Mouse (Mus musculus): ENCODE measurements around the gene Zfp78. TPM values are rescaled to one million over a fixed set of nuclear protein-coding genes. Genes with fewer than 3 reads are reported as not detected.
"Not testable (repeated sequence)": the region's sequence is repeated elsewhere in the genome, so short reads cannot be mapped to it uniquely, and the experiment has no call there.

Zfp78 gene
- polyA plus RNA-seq, 1 experiment from 2014 or later: 1.1 TPM

DNA sequence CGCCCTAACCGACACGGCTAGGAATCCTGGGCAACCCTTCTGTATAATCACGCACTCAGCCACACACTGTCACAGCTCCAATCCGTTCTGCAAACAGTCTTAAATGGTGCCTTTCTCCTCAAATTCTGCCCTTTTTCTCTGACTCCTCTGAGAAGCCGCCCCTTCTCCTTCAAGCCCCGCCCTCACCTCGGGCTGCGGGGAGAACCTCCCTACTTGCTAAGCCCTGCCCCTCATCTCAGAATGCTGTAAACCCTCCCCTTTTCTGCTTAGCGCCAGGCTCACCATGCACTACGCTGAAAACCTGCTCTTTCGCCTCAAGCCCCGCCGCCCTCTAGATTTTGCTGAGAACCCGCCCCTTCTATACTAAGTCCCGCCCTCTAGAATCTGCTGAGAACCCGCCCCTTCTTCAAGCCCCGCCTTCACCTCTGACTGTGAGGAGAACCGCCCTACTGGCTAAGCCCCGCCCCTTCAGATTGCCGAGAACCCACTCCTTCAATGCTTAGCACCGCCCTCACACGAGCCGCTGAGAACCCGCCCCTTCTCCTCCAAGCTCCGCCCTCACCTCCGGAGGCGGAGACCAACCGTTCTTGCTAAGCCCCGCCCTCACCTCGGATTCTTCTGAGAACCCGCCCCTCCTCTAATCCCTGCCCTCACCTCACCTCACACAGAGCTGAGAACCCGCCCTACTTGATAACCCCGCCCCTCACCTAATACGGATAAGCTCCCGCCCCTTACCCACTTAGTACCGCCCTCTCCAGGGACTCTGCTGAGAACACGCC, 623 bp upstream of the Zfp78 start:
- Histone ChIP-seq H3K9me3 (no peaks in the 10 kb centered on the region), H3K4me2 (peak overlapping the region; percentile 91), H3K27me3 (replicated peaks) (no peaks in the 10 kb centered on the region), H3K36me3 (no peaks in the 10 kb centered on the region), H3K4me3 (peak overlapping the region; percentile 70), H3K27ac (replicated peaks) (peak overlapping the region; percentile 89), H3K9ac (peak overlapping the region; percentile 90), H3K4me1 (peaks cover 16% of the 10 kb centered on the region)
- ATAC-seq (ENCODE audit: extremely low read depth, insufficient number of reproducible peaks, low FRiP score, low TSS enrichment): peak; percentile 88
- WGBS: under 1% methylated on average over 37 of the region's 38 CpGs

DNA sequence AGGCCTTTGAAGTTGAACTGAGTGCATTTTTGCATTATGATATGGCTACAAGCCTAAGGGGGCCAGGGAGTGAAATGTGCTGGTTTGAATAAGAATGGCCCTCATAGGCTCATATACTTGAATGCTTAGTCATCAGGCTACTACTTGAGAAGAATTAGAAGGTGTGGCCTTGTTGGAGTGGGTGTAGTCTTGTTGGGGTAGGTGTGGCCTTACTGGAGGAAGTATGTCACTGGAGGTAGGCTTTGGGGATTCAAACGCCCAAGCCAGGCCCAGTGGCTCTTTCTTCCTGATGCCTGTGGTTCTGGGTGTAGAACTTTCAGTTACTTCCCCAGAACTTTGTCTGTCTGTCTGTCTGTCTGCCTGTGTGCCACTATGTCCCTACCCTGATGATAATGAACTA, 1.7 kb downstream of the Zfp78 start:
- H3K27ac ChIP-seq (replicated peaks): no peak overlapping the region
- no peak overlapping the region for H3K4me3 ChIP-seq
- H3K4me1 ChIP-seq: peaks cover 16% of the 10 kb centered on the region
- no peaks in the 10 kb centered on the region for H3K27me3 ChIP-seq (replicated peaks)
- 57% methylated on average over 1 of the region's 1 CpGs for WGBS
- H3K9ac ChIP-seq: no peak overlapping the region
- no peaks in the 10 kb centered on the region for H3K36me3 ChIP-seq
- H3K9me3 ChIP-seq: no peaks in the 10 kb centered on the region
- H3K4me2 ChIP-seq: no peak overlapping the region
- no peak for ATAC-seq (ENCODE audit: extremely low read depth, insufficient number of reproducible peaks, low FRiP score, low TSS enrichment)

DNA sequence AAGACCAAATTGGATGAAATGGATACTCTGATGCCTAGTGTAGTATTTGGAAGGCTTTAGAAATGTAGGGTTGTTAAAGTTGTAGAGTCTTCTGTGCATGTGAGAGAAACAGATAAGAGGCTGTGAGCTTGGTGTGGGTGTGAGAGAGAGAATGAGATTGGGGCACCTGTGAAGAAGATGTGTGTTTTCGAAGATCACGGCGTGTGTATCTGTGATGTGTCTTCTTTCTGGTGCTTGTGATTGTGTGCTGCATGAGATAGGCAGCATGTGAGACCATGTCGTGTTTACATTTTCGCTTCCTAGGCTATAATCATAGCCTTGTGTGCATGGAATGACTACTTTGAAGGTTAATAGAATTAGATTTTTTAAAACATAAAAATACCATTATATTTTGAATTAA, 4.1 kb downstream of the Zfp78 start:
- H3K4me2 ChIP-seq: no peak overlapping the region
- H3K4me3 ChIP-seq: no peak overlapping the region
- 88% methylated on average over 5 of the region's 5 CpGs for WGBS
- H3K27ac ChIP-seq (replicated peaks): no peak overlapping the region
- H3K4me1 ChIP-seq: peaks cover 12% of the 10 kb centered on the region
- H3K9me3 ChIP-seq: no peaks in the 10 kb centered on the region
- no peak for ATAC-seq (ENCODE audit: extremely low read depth, insufficient number of reproducible peaks, low FRiP score, low TSS enrichment)
- H3K36me3 ChIP-seq: 0 out of 2 replicates have a peak, but pooled peaks cover 1% of the 10 kb centered on the region
- no peaks in the 10 kb centered on the region for H3K27me3 ChIP-seq (replicated peaks)
- no peak overlapping the region for H3K9ac ChIP-seq

DNA sequence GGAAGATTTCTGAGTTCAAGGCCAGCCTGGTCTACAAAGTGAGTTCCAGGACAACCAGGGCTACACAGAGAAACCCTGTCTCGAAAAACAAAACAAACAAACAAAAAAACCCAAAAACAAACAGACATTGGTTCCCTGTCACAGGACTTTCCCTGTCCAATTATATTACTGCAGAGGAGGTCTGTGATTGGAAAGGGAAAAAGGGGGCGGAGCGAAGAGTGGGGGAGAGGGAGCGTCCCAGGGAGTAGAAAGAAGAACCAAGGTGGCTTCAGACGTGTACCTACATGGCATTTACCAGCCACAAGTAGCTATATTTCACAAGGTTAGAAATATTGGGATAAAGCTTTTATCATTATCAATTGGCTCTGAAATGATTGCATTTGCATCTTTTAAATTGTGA, 5.1 kb downstream of the Zfp78 start:
- H3K27me3 ChIP-seq (replicated peaks); ATAC-seq (ENCODE audit: extremely low read depth, insufficient number of reproducible peaks, low FRiP score, low TSS enrichment); H3K27ac ChIP-seq (replicated peaks); H3K4me2 ChIP-seq; H3K9me3 ChIP-seq; H3K36me3 ChIP-seq; H3K4me3 ChIP-seq; H3K9ac ChIP-seq: not testable (repeated sequence)
- H3K4me1 ChIP-seq: peaks cover 12% of the 10 kb centered on the region
- 80% methylated on average over 5 of the region's 5 CpGs for WGBS

DNA sequence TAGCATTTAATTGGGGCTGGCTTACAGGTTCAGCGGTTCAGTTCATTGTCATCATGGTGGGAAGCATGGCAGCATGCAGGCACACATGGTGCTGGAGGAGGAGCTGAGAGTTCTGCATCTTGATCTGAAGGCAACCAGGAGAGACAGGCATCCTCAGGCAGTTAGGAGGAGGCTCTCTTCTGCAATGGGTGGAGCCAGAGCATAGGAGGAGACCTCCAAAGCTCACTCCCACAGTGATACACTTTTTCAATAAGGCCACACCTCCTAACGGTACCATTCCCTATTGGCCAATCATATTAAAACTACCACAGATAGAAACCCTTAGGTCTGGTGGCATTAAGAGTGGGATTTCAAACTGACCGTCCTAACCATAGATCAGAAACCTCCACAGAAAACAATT, 6.4 kb downstream of the Zfp78 start:
- peaks cover 2% of the 10 kb centered on the region; the same call in 1 of the 2 replicates for H3K4me1 ChIP-seq
- H3K36me3 ChIP-seq: 0 out of 2 replicates have a peak, but pooled peaks cover 3% of the 10 kb centered on the region
- no peak overlapping the region for H3K4me3 ChIP-seq
- WGBS: 72% methylated on average over 3 of the region's 3 CpGs
- no peak overlapping the region for H3K9ac ChIP-seq
- H3K27ac ChIP-seq (replicated peaks): no peak overlapping the region
- no peak overlapping the region for H3K4me2 ChIP-seq
- ATAC-seq (ENCODE audit: extremely low read depth, insufficient number of reproducible peaks, low FRiP score, low TSS enrichment): no peak
- H3K9me3 ChIP-seq: no peaks in the 10 kb centered on the region
- H3K27me3 ChIP-seq (replicated peaks): no peaks in the 10 kb centered on the region

DNA sequence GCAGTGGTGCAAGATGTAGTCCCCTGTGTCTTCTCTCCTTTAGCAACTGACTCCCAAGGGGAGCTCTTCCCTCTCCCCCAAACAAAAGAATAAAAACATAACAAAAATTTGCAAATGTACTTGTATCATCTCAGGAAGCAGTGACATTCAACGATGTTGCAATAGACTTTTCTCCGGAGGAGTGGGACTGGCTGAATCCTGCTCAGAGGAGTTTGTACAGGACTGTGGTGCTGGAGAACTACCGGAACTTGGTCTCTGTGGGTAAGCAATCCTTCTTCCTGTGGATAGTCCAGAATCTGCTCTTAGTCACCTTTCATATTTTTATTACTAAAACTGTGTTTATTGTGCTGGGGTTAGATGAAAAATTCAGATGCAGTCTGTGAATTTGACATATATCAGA, 9.9 kb downstream of the Zfp78 start:
- H3K4me1 ChIP-seq: no peaks in the 10 kb centered on the region
- no peak overlapping the region for H3K27ac ChIP-seq (replicated peaks)
- H3K9ac ChIP-seq: no peak overlapping the region
- H3K4me2 ChIP-seq: no peak overlapping the region
- ATAC-seq (ENCODE audit: extremely low read depth, insufficient number of reproducible peaks, low FRiP score, low TSS enrichment): no peak
- peaks cover 3% of the 10 kb centered on the region; the same call in 1 of the 2 replicates for H3K36me3 ChIP-seq
- H3K4me3 ChIP-seq: no peak overlapping the region
- 81% methylated on average over 3 of the region's 3 CpGs for WGBS
- H3K27me3 ChIP-seq (replicated peaks): no peaks in the 10 kb centered on the region
- no peaks in the 10 kb centered on the region for H3K9me3 ChIP-seq

DNA sequence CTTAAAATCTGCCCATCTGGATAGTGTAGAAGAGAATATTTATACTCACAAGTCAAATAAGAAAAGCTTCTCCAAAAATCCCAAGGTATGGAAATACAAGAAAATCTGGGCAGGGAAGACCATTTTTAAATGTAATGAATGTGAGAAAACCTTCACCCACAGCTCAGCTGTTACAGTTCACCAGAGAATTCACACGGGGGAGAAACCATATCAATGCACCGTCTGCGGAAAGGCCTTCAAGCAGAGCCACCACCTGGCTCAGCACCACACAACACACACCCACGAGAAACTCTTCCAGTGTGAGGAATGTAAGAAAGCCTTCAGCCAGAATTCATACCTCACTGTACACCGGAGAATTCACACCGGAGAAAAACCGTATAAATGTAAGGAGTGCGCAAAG, 15.4 kb downstream of the Zfp78 start:
- Histone ChIP-seq H3K36me3 (peaks cover 5% of the 10 kb centered on the region), H3K4me1 (peaks cover 7% of the 10 kb centered on the region), H3K9me3 (no peaks in the 10 kb centered on the region), H3K27me3 (replicated peaks) (no peaks in the 10 kb centered on the region), H3K4me3 (no peak overlapping the region), H3K4me2 (no peak overlapping the region), H3K9ac (no peak overlapping the region), H3K27ac (replicated peaks) (no peak overlapping the region)
- ATAC-seq (ENCODE audit: extremely low read depth, insufficient number of reproducible peaks, low FRiP score, low TSS enrichment): no peak
- WGBS: 80% methylated on average over 8 of the region's 8 CpGs

DNA sequence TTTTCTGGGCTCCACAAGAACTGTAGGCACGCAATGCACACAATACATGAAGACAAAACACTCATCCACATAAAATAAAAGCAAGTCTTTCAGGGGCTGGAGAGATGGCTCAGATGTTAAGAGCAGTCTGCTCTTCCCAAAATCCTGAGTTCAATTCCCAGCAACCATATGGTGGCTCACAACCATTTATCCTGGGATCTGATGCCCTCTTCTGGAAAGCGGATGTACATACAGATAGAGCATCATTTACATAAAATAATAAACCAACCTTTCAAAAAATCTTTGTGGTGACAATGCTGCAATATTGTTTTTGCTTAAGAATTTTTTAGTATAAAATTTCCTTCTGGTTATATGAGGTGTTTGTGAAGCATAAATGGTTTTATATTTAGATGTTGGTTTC, 18.4 kb downstream of the Zfp78 start:
- no peak overlapping the region for H3K9ac ChIP-seq
- H3K4me1 ChIP-seq: peaks cover 16% of the 10 kb centered on the region
- H3K27ac ChIP-seq (replicated peaks): no peak overlapping the region
- no peak overlapping the region for H3K4me2 ChIP-seq
- H3K36me3 ChIP-seq: peaks cover 5% of the 10 kb centered on the region
- H3K27me3 ChIP-seq (replicated peaks): no peaks in the 10 kb centered on the region
- H3K9me3 ChIP-seq: no peaks in the 10 kb centered on the region
- ATAC-seq (ENCODE audit: extremely low read depth, insufficient number of reproducible peaks, low FRiP score, low TSS enrichment): no peak
- WGBS: 69% methylated on average over 2 of the region's 2 CpGs
- no peak overlapping the region for H3K4me3 ChIP-seq

DNA sequence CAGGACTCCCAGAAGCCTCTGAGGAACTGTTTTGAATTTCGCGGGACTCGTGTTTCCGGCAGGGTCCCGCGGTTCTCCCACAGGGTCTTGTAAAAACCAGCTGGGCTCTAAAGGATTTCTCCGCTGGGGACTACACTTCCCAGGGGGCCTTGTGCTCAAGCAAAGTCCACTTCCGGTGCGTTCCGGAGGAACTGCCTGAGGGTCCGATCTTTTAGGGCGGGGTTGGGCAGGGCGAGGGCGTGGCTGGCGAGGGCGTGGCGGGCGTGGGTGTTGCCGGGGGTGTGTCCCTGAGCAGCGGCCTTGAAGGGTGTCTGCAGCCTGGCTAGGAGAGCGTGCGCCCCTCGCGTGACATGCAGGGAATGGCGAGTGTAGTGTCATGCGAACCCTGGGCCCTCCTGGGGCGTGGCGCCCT, 20.0 kb downstream of the Zfp78 start, which contains the start of gene Zfp28:
Gene Zfp28 (plus strand): TSS at position 252 of the 412 bp plus-strand sequence.
- 0% methylated on average over 28 of the region's 28 CpGs for WGBS
- Histone ChIP-seq H3K4me2 (peak within 1 kb of the TSS; percentile 80), H3K4me3 (peak within 1 kb of the TSS; percentile 73), H3K9ac (peak within 1 kb of the TSS; percentile 85), H3K27me3 (replicated peaks) (no peaks in the 10 kb centered on the region), H3K36me3 (peaks cover 19% of the 10 kb centered on the region), H3K27ac (replicated peaks) (peak within 1 kb of the TSS; percentile 40; the same call in 1 of the 2 replicates), H3K9me3 (no peaks in the 10 kb centered on the region), H3K4me1 (peaks cover 16% of the 10 kb centered on the region)
- ATAC-seq (ENCODE audit: extremely low read depth, insufficient number of reproducible peaks, low FRiP score, low TSS enrichment): peak; percentile 97

DNA sequence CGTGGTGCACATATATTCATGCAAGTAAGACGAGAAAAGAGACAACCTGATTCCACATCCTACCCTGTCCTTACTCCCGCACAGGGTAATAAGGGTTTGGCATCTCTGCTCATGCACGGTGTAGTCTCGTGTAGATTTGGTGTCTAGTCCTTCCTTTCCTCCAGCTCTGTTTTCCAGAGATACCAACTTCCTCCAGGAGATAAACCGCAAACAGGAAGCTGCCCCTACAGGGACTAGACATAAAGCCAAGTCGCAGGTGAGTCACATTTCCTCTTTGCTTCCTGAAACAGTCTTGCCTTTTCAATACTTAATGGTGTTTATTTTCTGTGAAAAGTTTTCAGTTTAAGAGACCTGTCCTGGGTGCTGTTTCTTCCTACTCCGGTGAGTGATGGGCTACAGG, 20.9 kb downstream of the Zfp78 start:
- 55% methylated on average over 8 of the region's 8 CpGs for WGBS
- Histone ChIP-seq H3K27me3 (replicated peaks) (no peaks in the 10 kb centered on the region), H3K4me3 (peak overlapping the region; percentile 73), H3K9ac (peak overlapping the region; percentile 85), H3K4me1 (peaks cover 16% of the 10 kb centered on the region), H3K9me3 (no peaks in the 10 kb centered on the region), H3K36me3 (peaks cover 21% of the 10 kb centered on the region), H3K4me2 (peak overlapping the region; percentile 80), H3K27ac (replicated peaks) (no peak overlapping the region)
- no peak for ATAC-seq (ENCODE audit: extremely low read depth, insufficient number of reproducible peaks, low FRiP score, low TSS enrichment)

DNA sequence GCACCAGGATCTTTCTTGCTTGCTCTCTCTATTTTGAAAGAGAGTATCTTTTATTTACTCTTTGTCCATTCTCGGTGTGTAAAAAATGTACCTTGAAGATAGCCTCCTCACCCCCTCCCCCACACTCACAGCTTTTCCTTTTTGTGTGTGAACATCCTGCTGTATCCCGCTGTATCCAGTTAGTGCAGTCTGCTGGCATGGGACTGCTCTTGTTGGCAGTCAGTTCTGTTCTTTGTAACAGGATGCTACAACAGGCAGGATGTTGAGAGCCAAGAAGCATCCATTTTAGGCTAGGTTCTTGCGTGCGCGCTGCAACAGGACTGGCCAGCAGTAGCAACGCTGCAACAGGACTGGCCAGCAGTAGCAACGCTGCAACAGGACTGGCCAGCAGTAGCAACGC, 23.9 kb downstream of the Zfp78 start:
- 83% methylated on average over 8 of the region's 8 CpGs for WGBS
- Histone ChIP-seq H3K36me3 (peaks cover 47% of the 10 kb centered on the region), H3K27ac (replicated peaks) (no peak overlapping the region), H3K9me3 (no peaks in the 10 kb centered on the region), H3K9ac (no peak overlapping the region), H3K4me3 (no peak overlapping the region), H3K4me1 (peaks cover 16% of the 10 kb centered on the region), H3K27me3 (replicated peaks) (no peaks in the 10 kb centered on the region), H3K4me2 (no peak overlapping the region)
- no peak for ATAC-seq (ENCODE audit: extremely low read depth, insufficient number of reproducible peaks, low FRiP score, low TSS enrichment)

DNA sequence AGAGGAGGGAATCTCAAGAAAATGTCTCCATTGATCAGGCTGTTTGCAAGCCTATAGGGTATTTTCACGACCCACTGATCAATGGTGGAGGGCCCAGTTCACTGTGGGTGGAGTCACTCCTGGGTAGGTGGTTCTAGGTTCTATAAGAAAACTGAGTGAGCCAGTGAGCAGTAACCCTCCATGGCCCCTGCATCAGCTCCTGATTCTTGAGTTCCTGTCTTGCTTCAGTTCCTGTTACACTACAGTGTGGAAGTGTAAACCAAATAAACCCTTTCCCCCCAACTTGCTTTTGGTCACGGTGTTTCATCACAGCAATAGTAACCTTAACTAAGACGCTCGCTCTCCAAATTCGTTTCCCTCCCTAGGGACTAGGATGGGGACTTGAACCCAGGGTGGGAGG, 25.9 kb downstream of the Zfp78 start:
- no peak overlapping the region for H3K4me3 ChIP-seq
- H3K36me3 ChIP-seq: peaks cover 67% of the 10 kb centered on the region
- WGBS: 82% methylated on average over 5 of the region's 5 CpGs
- H3K4me2 ChIP-seq: no peak overlapping the region
- H3K9ac ChIP-seq: no peak overlapping the region
- no peak overlapping the region for H3K27ac ChIP-seq (replicated peaks)
- peaks cover 5% of the 10 kb centered on the region for H3K4me1 ChIP-seq
- no peaks in the 10 kb centered on the region; the same call in 1 of the 2 replicates for H3K9me3 ChIP-seq
- no peak for ATAC-seq (ENCODE audit: extremely low read depth, insufficient number of reproducible peaks, low FRiP score, low TSS enrichment)
- H3K27me3 ChIP-seq (replicated peaks): no peaks in the 10 kb centered on the region

Data from heart, embryonic 13.5 days (tissue).